Mouse (Mus musculus) intestine, embryonic 14.5 days (tissue): ENCODE measurements around the gene Gm28047. TPM values are rescaled to one million over a fixed set of nuclear protein-coding genes. Genes with fewer than 3 reads are reported as not detected.
"Not testable (repeated sequence)": the region's sequence is repeated elsewhere in the genome, so short reads cannot be mapped to it uniquely, and the experiment has no call there.

Experiments used
- ATAC-seq: fragments of 200-750 bp; cut with Nextera tagmentation; replicated peaks from 2 replicates; pipeline ENCODE4 v1.8.0; 2017; ENCODE audit warnings: low read depth, moderate number of reproducible peaks, moderate TSS enrichment, moderate library complexity; ENCODE audit not compliant: low FRiP score, low TSS enrichment
- DNase-seq: peaks from one replicate; pipeline ENCODE4 v3.0.0-alpha.2; 2018; ENCODE audit warnings: low spot score
- H3K27ac ChIP-seq: fragments of 300-500 bp; sonication (generic); 2 replicates; pipeline ENCODE4 v1.5.1; 2014; ENCODE audit warnings: low read depth, mild to moderate bottlenecking, control low read depth
- H3K27me3 ChIP-seq: fragments of 300-500 bp; sonication (generic); replicated peaks from 2 replicates; pipeline ENCODE4 v1.6.1; 2014; ENCODE audit warnings: low read length, control low read depth; ENCODE audit not compliant: control insufficient read depth, insufficient read depth
- H3K36me3 ChIP-seq: fragments of 300-500 bp; sonication (generic); 2 replicates; pipeline ENCODE4 v1.6.1; 2014; ENCODE audit warnings: low read length, control low read depth; ENCODE audit not compliant: control insufficient read depth, insufficient read depth
- H3K4me1 ChIP-seq: fragments of 300-500 bp; sonication (generic); replicated peaks from 2 replicates; pipeline ENCODE4 v1.6.1; 2014; ENCODE audit warnings: low read length, control low read depth, mixed read lengths; ENCODE audit not compliant: control insufficient read depth, insufficient read depth
- H3K4me2 ChIP-seq: fragments of 300-500 bp; sonication (generic); 2 replicates; pipeline ENCODE4 v1.6.1; 2014; ENCODE audit warnings: low read length
- H3K4me3 ChIP-seq: fragments of 300-500 bp; sonication (generic); 2 replicates; pipeline ENCODE4 v1.5.1; 2014; ENCODE audit warnings: low read depth, low read length, control low read depth, mixed read lengths
- H3K9ac ChIP-seq: fragments of 300-500 bp; sonication (generic); 2 replicates; pipeline ENCODE4 v1.6.1; 2014; ENCODE audit warnings: mild to moderate bottlenecking, low read length
- H3K9me3 ChIP-seq: fragments of 300-500 bp; sonication (generic); 2 replicates; pipeline ENCODE4 v1.6.1; 2016; ENCODE audit warnings: low read length, control low read depth; ENCODE audit not compliant: control insufficient read depth
- WGBS: fragments of 180-500 bp; shearing (Covaris S2); extraction: QIAGEN DNeasy Blood & Tissue Kit; methylation state at CpG from one replicate; pipeline ENCODE4 v1.1.7; 2014; 5-methylcytosine and 5-hydroxymethylcytosine counted together
- polyA plus RNA-seq: library from polyadenylated mRNA; unstranded; fragments of >200 nt; fragmentation: Nextera tagmentation; extraction: Ambion mirVana; gene quantifications from 2 replicates; pipeline ENCODE4 v1.2.1, GENCODE M21; 2014

The Gm28047 gene
- polyA plus RNA-seq, 1 experiment from 2014 or later, result not detected

- peak; percentile 38; the same call in 1 of the 2 replicates for ATAC-seq
- Histone ChIP-seq H3K4me2 (no peak overlapping the region), H3K4me3 (no peak overlapping the region), H3K36me3 (peaks cover 88% of the 10 kb centered on the region), H3K9ac (no peak overlapping the region), H3K4me1 (peaks cover 12% of the 10 kb centered on the region), H3K9me3 (no peaks in the 10 kb centered on the region), H3K27me3 (no peaks in the 10 kb centered on the region), H3K27ac (no peak overlapping the region)
- peak; percentile 82 for DNase-seq
- WGBS, result 48% methylated on average over 4 of the region's 4 CpGs
Observed at GRCm38 (mm10) chr15:102665494-102665893, 40.6 kb upstream of the Gm28047 start.

GRCm38 (mm10) chr15:102663825-102664224 lies 39.0 kb upstream of the Gm28047 start:
- no peaks in the 10 kb centered on the region for H3K4me1 ChIP-seq
- ATAC-seq, result no peak

GRCm38 (mm10) chr15:102662601-102663000 lies 37.7 kb upstream of the Gm28047 start:
- ATAC-seq, DNase-seq, H3K27me3 ChIP-seq, H3K4me2 ChIP-seq, H3K4me3 ChIP-seq, H3K9me3 ChIP-seq, H3K27ac ChIP-seq, H3K4me1 ChIP-seq, H3K9ac ChIP-seq: not testable (repeated sequence)
- peaks cover 71% of the 10 kb centered on the region for H3K36me3 ChIP-seq
- WGBS, result no CpG with 5 or more reads among the region's 2 CpGs

More at GRCm38 (mm10) chr15:102663825-102664224, 39.0 kb upstream of the Gm28047 start:
- no peak overlapping the region for H3K4me2 ChIP-seq
- no peaks in the 10 kb centered on the region for H3K9me3 ChIP-seq
- no peak overlapping the region for H3K4me3 ChIP-seq
- WGBS, result 92% methylated on average over 8 of the region's 8 CpGs
- peaks cover 83% of the 10 kb centered on the region for H3K36me3 ChIP-seq
- no peak for DNase-seq
- H3K27ac ChIP-seq, result no peak overlapping the region
- no peaks in the 10 kb centered on the region for H3K27me3 ChIP-seq
- H3K9ac ChIP-seq, result no peak overlapping the region

- H3K9me3 ChIP-seq, result no peaks in the 10 kb centered on the region
- no peak; the same call in 1 of the 2 replicates for ATAC-seq
- no peaks in the 10 kb centered on the region for H3K27me3 ChIP-seq
- WGBS, result 22% methylated on average over 3 of the region's 3 CpGs
- H3K4me3 ChIP-seq, result no peak overlapping the region
- H3K36me3 ChIP-seq, result peaks cover 25% of the 10 kb centered on the region
- no peak overlapping the region for H3K4me2 ChIP-seq
- no peak overlapping the region for H3K9ac ChIP-seq
- H3K4me1 ChIP-seq, result peaks cover 21% of the 10 kb centered on the region
- peak; percentile 63 for DNase-seq
- peak overlapping the region; percentile 70 for H3K27ac ChIP-seq
Observed at GRCm38 (mm10) chr15:102657926-102658381, 33.1 kb upstream of the Gm28047 start.

- Histone ChIP-seq H3K4me1 (peaks cover 21% of the 10 kb centered on the region), H3K4me2 (peak overlapping the region; percentile 1; the same call in 1 of the 2 replicates), H3K27me3 (no peaks in the 10 kb centered on the region), H3K9ac (no peak overlapping the region), H3K27ac (peak overlapping the region; percentile 70), H3K36me3 (peaks cover 14% of the 10 kb centered on the region), H3K9me3 (no peaks in the 10 kb centered on the region), H3K4me3 (no peak overlapping the region)
- ATAC-seq, result 0 out of 2 replicates have a peak, but pooled peaks have one; percentile 70
- peak; percentile 70 for DNase-seq
- WGBS, result 7% methylated on average over 4 of the region's 4 CpGs
Observed at GRCm38 (mm10) chr15:102656658-102657057, 31.8 kb upstream of the Gm28047 start.

- DNase-seq, H3K4me2 ChIP-seq, H3K9ac ChIP-seq, ATAC-seq, H3K4me3 ChIP-seq, H3K36me3 ChIP-seq, H3K27me3 ChIP-seq, H3K27ac ChIP-seq, H3K4me1 ChIP-seq, H3K9me3 ChIP-seq: not testable (repeated sequence)
- 84% methylated on average over 8 of the region's 9 CpGs for WGBS
Observed at GRCm38 (mm10) chr15:102651928-102652660, 27.2 kb upstream of the Gm28047 start.

- WGBS, result 73% methylated on average over 3 of the region's 3 CpGs
- no peak for DNase-seq
- H3K9me3 ChIP-seq, result no peaks in the 10 kb centered on the region
- no peaks in the 10 kb centered on the region for H3K27me3 ChIP-seq
- no peak overlapping the region for H3K9ac ChIP-seq
- H3K4me3 ChIP-seq, result no peak overlapping the region
- peaks cover under 1% of the 10 kb centered on the region; the same call in 1 of the 2 replicates for H3K4me1 ChIP-seq
- no peaks in the 10 kb centered on the region for H3K36me3 ChIP-seq
- H3K4me2 ChIP-seq, result no peak overlapping the region
- ATAC-seq, result no peak
- H3K27ac ChIP-seq, result no peak overlapping the region
Observed at GRCm38 (mm10) chr15:102651107-102651506, 26.2 kb upstream of the Gm28047 start.

GRCm38 (mm10) chr15:102635817-102636216 lies 10.9 kb upstream of the Gm28047 start:
- Histone ChIP-seq H3K4me1 (no peaks in the 10 kb centered on the region), H3K9ac (no peak overlapping the region), H3K4me2 (no peak overlapping the region), H3K4me3 (no peak overlapping the region), H3K9me3 (no peaks in the 10 kb centered on the region), H3K27ac (no peak overlapping the region), H3K36me3 (no peaks in the 10 kb centered on the region), H3K27me3 (no peaks in the 10 kb centered on the region)
- ATAC-seq, result no peak
- WGBS, result 82% methylated on average over 3 of the region's 3 CpGs
- DNase-seq, result no peak

GRCm38 (mm10) chr15:102634684-102635083 lies 9.8 kb upstream of the Gm28047 start:
- Histone ChIP-seq H3K27me3 (no peaks in the 10 kb centered on the region), H3K4me2 (no peak overlapping the region), H3K4me1 (no peaks in the 10 kb centered on the region), H3K4me3 (no peak overlapping the region), H3K9ac (no peak overlapping the region), H3K36me3 (no peaks in the 10 kb centered on the region), H3K27ac (no peak overlapping the region), H3K9me3 (0 out of 2 replicates have a peak, but pooled peaks cover under 1% of the 10 kb centered on the region)
- 91% methylated on average over 8 of the region's 8 CpGs for WGBS
- ATAC-seq (no peak), DNase-seq (no peak)
